Mouse (Mus musculus) midbrain, postnatal 0 days (tissue): ENCODE measurements at regions not wholly inside any gene's neighbourhood (a gene's known extent, or its start where the extent isn't known, plus 50 kb on each side); places are given as distances from the start of the nearest gene placed in this dataset.

ENCODE experiments used
- ATAC-seq: fragments of 200-750 bp; cut with Nextera tagmentation; 2 replicates; pipeline ENCODE4 v1.8.0; 2017; ENCODE audit warnings: moderate number of reproducible peaks, mild to moderate bottlenecking, moderate TSS enrichment, moderate library complexity; ENCODE audit not compliant: low FRiP score
- DNase-seq: peaks from one replicate; pipeline ENCODE4 v3.0.0-alpha.2; 2015; ENCODE audit warnings: low spot score
- H3K27ac ChIP-seq: fragments of 300-500 bp; sonication (generic); 2 replicates; pipeline ENCODE4 v1.5.1; 2014; ENCODE audit warnings: low read depth, mild to moderate bottlenecking, low read length, mixed read lengths
- H3K27me3 ChIP-seq: fragments of 300-500 bp; sonication (generic); 2 replicates; pipeline ENCODE4 v1.6.1; 2014; ENCODE audit warnings: low read length, control low read depth, mixed read lengths; ENCODE audit not compliant: insufficient read depth
- H3K36me3 ChIP-seq: fragments of 300-500 bp; sonication (generic); 2 replicates; pipeline ENCODE4 v1.6.1; 2014; ENCODE audit warnings: low read length, control low read depth, mixed read lengths; ENCODE audit not compliant: insufficient read depth
- H3K4me1 ChIP-seq: fragments of 300-500 bp; sonication (generic); 2 replicates; pipeline ENCODE4 v1.6.1; 2014; ENCODE audit warnings: mild to moderate bottlenecking, control low read depth, antibody characterized with exemption, low read length, mixed read lengths; ENCODE audit not compliant: insufficient read depth
- H3K4me2 ChIP-seq: fragments of 300-500 bp; sonication (generic); 2 replicates; pipeline ENCODE4 v1.6.1; 2014; ENCODE audit warnings: low read depth, mild to moderate bottlenecking, low read length, mixed read lengths; ENCODE audit not compliant: poor library complexity, severe bottlenecking
- H3K4me3 ChIP-seq: fragments of 300-500 bp; sonication (generic); 2 replicates; pipeline ENCODE4 v1.5.1; 2014; ENCODE audit warnings: low read depth, mild to moderate bottlenecking, low read length, moderate library complexity
- H3K9ac ChIP-seq: fragments of 300-500 bp; sonication (generic); replicated peaks from 2 replicates; pipeline ENCODE4 v1.6.1; 2014; ENCODE audit warnings: mild to moderate bottlenecking, low read length, moderate library complexity, mixed read lengths; ENCODE audit not compliant: poor library complexity, severe bottlenecking
- H3K9me3 ChIP-seq: fragments of 300-500 bp; sonication (generic); 2 replicates; pipeline ENCODE4 v1.6.1; 2016; ENCODE audit warnings: low read length, control low read depth
- CTCF ChIP-seq: IDR thresholded peaks from 2 replicates; pipeline ENCODE4 v1.5.1; 2016; ENCODE audit warnings: antibody characterized with exemption, mild to moderate bottlenecking
- WGBS: fragments of 180-500 bp; shearing (Covaris S2); extraction: QIAGEN DNeasy Blood & Tissue Kit; methylation state at CpG from one replicate; pipeline ENCODE4 v1.1.7; 2014; 5-methylcytosine and 5-hydroxymethylcytosine counted together

DNA sequence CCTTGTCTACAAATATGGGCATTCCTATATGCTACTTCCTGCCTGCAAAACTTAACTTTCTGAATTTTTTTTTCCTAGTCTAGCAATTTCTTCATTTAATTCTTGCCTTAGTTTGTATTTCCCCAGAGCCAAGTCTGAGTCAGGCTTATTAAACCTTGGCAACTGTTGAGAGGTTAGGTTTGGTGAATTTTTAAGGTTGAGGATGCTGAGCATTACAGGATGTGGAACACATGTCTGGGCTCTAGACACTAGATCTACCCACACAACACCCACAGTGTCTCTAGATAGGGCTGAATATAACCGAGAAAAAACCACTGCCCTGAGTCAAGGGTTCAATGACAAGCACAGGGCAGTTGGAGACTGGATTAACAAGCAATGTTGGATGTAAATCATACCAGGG, 211.4 kb upstream of the Gm765 start:
- ATAC-seq, result no peak
- no peaks in the 10 kb centered on the region for H3K36me3 ChIP-seq
- no peaks in the 10 kb centered on the region for H3K4me1 ChIP-seq
- no peak overlapping the region for H3K27ac ChIP-seq
- WGBS, result 81% methylated on average over 1 of the region's 1 CpGs
- H3K4me3 ChIP-seq, result no peak overlapping the region
- H3K27me3 ChIP-seq, result no peaks in the 10 kb centered on the region
- no peak overlapping the region for H3K4me2 ChIP-seq
- no peaks in the 10 kb centered on the region for H3K9me3 ChIP-seq
- DNase-seq, result no peak
- no peak for TF ChIP-seq CTCF
- no peak overlapping the region for H3K9ac ChIP-seq

DNA sequence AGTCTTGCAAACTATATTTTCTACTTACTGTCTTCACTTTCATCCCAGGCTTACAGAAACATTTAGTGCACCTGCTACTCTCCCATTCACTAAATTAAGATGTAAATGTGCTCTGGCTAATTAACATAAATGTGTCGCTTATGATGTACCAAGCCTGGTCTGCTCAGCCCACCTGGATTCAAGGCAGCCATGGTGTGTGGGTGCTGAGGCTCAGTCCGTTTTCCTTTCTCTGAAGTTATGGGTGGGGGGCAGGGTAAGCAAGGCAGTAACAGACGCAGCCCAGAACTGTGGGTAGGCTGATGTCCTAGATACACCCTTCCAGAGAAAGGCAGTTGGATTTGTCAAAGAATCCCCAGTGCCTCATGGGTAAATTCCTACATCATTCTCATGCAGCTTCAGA, 209.2 kb upstream of the Gm765 start:
- Histone ChIP-seq H3K4me3 (no peak overlapping the region), H3K9me3 (no peaks in the 10 kb centered on the region), H3K27ac (no peak overlapping the region), H3K27me3 (no peaks in the 10 kb centered on the region), H3K4me2 (no peak overlapping the region), H3K36me3 (no peaks in the 10 kb centered on the region), H3K9ac (no peak overlapping the region), H3K4me1 (no peaks in the 10 kb centered on the region)
- 80% methylated on average over 3 of the region's 3 CpGs for WGBS
- DNase-seq (no peak), ATAC-seq (no peak)
- TF ChIP-seq CTCF, result no peak

DNA sequence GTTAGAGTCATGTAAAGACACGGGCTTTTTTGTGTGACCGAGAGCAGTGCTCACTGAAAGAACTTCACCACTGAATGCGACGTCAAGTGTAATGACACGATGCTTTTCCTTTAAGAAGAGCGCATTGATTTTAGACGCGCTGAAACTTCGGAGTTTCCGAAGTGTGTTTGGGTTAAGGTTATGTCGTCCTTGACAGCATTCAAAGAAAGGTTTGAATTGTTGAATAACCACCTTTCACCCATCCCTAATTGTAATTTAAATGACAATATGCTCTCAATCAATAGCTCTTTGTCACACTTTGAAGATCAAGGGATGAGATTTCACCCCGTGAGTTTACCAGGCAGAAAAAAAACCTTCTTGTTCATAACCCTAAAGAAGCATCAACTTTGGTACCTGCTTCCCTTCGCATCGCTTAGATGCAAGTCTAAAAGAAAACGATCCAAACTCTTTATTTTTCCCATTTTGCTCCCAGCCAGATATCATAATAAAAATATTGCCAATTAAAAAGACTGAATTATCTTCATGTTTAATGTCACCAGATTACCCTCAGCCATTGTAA, 184.4 kb upstream of the Gm765 start:
- no peaks in the 10 kb centered on the region for H3K36me3 ChIP-seq
- peaks cover 8% of the 10 kb centered on the region for H3K27me3 ChIP-seq
- no peak overlapping the region for H3K27ac ChIP-seq
- peak overlapping the region; percentile 39 for H3K4me2 ChIP-seq
- no peaks in the 10 kb centered on the region for H3K9me3 ChIP-seq
- DNase-seq (no peak), ATAC-seq (no peak)
- H3K4me3 ChIP-seq, result peak overlapping the region; percentile 17; the same call in 1 of the 2 replicates
- H3K4me1 ChIP-seq, result no peaks in the 10 kb centered on the region
- TF ChIP-seq CTCF, result no peak
- WGBS, result 18% methylated on average over 15 of the region's 15 CpGs
- no peak overlapping the region for H3K9ac ChIP-seq

DNA sequence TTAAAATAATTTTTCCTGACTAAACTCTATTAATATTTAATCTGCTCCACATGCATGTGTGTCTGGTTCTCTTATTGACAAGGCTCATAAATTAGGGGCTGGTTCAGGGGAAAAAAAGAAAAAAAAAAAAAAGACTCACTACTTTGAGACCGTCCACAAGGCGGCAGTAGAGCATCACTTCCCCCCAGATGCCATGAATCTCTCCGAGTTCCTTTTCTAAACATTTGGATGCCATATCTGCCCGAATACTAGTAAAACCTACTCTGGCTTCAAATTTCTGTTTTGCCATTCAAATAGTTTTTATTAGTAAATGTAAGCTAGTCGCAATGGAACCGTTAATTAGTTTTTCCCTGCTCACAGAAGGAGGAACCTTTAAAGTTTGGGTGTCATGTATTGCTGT, 182.7 kb upstream of the Gm765 start:
- H3K27ac ChIP-seq, result no peak overlapping the region
- H3K9me3 ChIP-seq, result no peaks in the 10 kb centered on the region
- no peak overlapping the region for H3K4me2 ChIP-seq
- no peaks in the 10 kb centered on the region for H3K4me1 ChIP-seq
- TF ChIP-seq CTCF, result peak; percentile 91
- H3K27me3 ChIP-seq, result peaks cover 8% of the 10 kb centered on the region
- no peak overlapping the region for H3K9ac ChIP-seq
- DNase-seq (peak; percentile 82), ATAC-seq (no peak)
- WGBS, result 7% methylated on average over 6 of the region's 6 CpGs
- H3K4me3 ChIP-seq, result no peak overlapping the region
- H3K36me3 ChIP-seq, result no peaks in the 10 kb centered on the region

DNA sequence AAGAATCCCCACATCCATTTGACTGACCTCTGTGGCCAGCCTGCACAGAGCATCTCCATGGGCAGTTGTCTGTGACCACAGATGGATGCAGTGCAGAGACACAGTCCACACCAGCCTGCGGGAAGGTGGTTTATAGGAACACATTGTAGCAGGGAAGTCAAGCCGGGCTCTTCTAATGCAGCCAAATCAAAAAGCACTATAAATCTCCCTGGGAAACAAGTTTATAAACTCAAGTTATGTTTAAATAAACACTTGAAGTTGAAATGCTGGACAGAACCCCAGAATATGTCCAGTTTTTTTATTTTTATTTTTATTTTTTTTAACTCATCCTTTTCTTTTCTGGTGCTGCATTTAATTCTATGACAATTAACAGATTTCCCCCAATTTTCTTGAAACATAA, 182.1 kb upstream of the Gm765 start:
- no peak for TF ChIP-seq CTCF
- Histone ChIP-seq H3K4me2 (no peak overlapping the region), H3K27ac (no peak overlapping the region), H3K36me3 (no peaks in the 10 kb centered on the region), H3K9ac (no peak overlapping the region), H3K9me3 (no peaks in the 10 kb centered on the region), H3K4me1 (no peaks in the 10 kb centered on the region), H3K27me3 (peaks cover 8% of the 10 kb centered on the region), H3K4me3 (no peak overlapping the region)
- no peak for ATAC-seq
- 66% methylated on average over 2 of the region's 2 CpGs for WGBS
- no peak for DNase-seq

DNA sequence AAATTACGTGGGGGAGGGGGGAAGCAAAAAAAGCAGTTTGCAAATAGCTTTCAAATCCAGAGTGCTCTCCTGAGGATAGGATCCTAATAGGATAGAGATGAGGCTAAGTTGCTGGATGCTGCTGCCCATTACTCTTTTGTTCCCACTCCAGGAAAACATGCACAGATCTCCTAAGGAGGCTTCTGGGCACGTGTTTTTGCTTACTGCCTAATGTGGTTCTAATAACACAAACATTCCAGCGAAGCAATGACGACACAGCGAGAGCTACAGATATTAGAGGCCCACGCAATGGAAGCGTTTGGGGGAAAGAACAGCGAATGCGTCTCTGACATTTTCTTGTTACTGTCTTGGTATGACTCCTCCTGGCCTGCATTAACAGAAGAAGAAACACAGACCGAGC, 179.0 kb upstream of the Gm765 start:
- H3K27me3 ChIP-seq, result no peaks in the 10 kb centered on the region
- no peak overlapping the region for H3K27ac ChIP-seq
- H3K4me3 ChIP-seq, result no peak overlapping the region
- ATAC-seq (no peak), DNase-seq (no peak)
- H3K36me3 ChIP-seq, result no peaks in the 10 kb centered on the region
- no peak for TF ChIP-seq CTCF
- H3K4me1 ChIP-seq, result no peaks in the 10 kb centered on the region
- no peak overlapping the region for H3K9ac ChIP-seq
- 79% methylated on average over 10 of the region's 10 CpGs for WGBS
- H3K4me2 ChIP-seq, result no peak overlapping the region
- H3K9me3 ChIP-seq, result no peaks in the 10 kb centered on the region
